Mouse (Mus musculus): ENCODE measurements around the gene Spata25. TPM values are rescaled to one million over a fixed set of nuclear protein-coding genes. Genes with fewer than 3 reads are reported as not detected.
"Not testable (repeated sequence)": the region's sequence is repeated elsewhere in the genome, so short reads cannot be mapped to it uniquely, and the experiment has no call there.

Spata25 gene
- total RNA-seq, 2 experiments from 2014 or later = 0.45 to 0.58 TPM

- no peak for DNase-seq (ENCODE audit: extremely low spot score in 1 of 2, low spot score in 2 of 2)
- intact Hi-C loops (cut with DNase I) = no loop called here
- H3K4me3 ChIP-seq = no peak overlapping the region
- no peak for TF ChIP-seq CTCF (IDR thresholded peaks at IDR 0.05)
- no peak overlapping the region; the same call in 1 of the 2 replicates for H3K27ac ChIP-seq
Measured at GRCm38 (mm10) chr2:164862179-164862861, 34.0 kb upstream of the Spata25 start.

- no peak for DNase-seq (ENCODE audit: extremely low spot score in 1 of 2, low spot score in 2 of 2)
- intact Hi-C loops (cut with DNase I) = no loop called here
- Histone ChIP-seq H3K4me3 (no peak overlapping the region), H3K27ac (no peak overlapping the region)
- no peak for TF ChIP-seq CTCF (IDR thresholded peaks at IDR 0.05)
Measured at GRCm38 (mm10) chr2:164861094-164861493, 32.8 kb upstream of the Spata25 start.

GRCm38 (mm10) chr2:164859640-164860432, 31.5 kb upstream of the Spata25 start:
- Histone ChIP-seq H3K27ac (no peak overlapping the region), H3K4me3 (no peak overlapping the region)
- no peak for TF ChIP-seq CTCF (IDR thresholded peaks at IDR 0.05)
- intact Hi-C loops (cut with DNase I) = no loop called here
- no peak for DNase-seq (ENCODE audit: extremely low spot score in 1 of 2, low spot score in 2 of 2)

- intact Hi-C loops (cut with DNase I) = no loop called here
- no peak overlapping the region for H3K27ac ChIP-seq
- no peak overlapping the region for H3K4me3 ChIP-seq
- DNase-seq (ENCODE audit: extremely low spot score in 1 of 2, low spot score in 2 of 2) = no peak
- no peak for TF ChIP-seq CTCF (IDR thresholded peaks at IDR 0.05)
Measured at GRCm38 (mm10) chr2:164859155-164859554, 30.8 kb upstream of the Spata25 start.

GRCm38 (mm10) chr2:164857842-164858553, 29.7 kb upstream of the Spata25 start:
- DNase-seq (ENCODE audit: extremely low spot score in 1 of 2, low spot score in 2 of 2) = no peak
- intact Hi-C loops (cut with DNase I) = no loop called here
- Histone ChIP-seq H3K27ac (peak overlapping the region; percentile 5; the same call in 1 of the 2 replicates), H3K4me3 (peak overlapping the region; percentile 60)
- no peak for TF ChIP-seq CTCF (IDR thresholded peaks at IDR 0.05)

- Histone ChIP-seq H3K27ac (peak within 1 kb of the TSS; percentile 53), H3K4me3 (peak within 1 kb of the TSS; percentile 60)
- no peak for DNase-seq (ENCODE audit: extremely low spot score in 1 of 2, low spot score in 2 of 2)
- TF ChIP-seq CTCF (IDR thresholded peaks at IDR 0.05) = no peak
- intact Hi-C loops (cut with DNase I) = no loop called here
Measured at GRCm38 (mm10) chr2:164857101-164857821, 28.9 kb upstream of the Spata25 start, which contains the start of gene Pltp. TSS of gene Pltp (minus strand) at chr2:164857711.

GRCm38 (mm10) chr2:164856309-164857100, 28.2 kb upstream of the Spata25 start:
- DNase-seq (ENCODE audit: extremely low spot score in 1 of 2, low spot score in 2 of 2) = peak in 1 of 2 experiments; percentile 22
- peak overlapping the region; percentile 53; the same call in 1 of the 2 replicates for H3K27ac ChIP-seq

GRCm38 (mm10) chr2:164855572-164855971, 27.2 kb upstream of the Spata25 start:
- DNase-seq (ENCODE audit: extremely low spot score in 1 of 2, low spot score in 2 of 2); H3K27ac ChIP-seq; H3K4me3 ChIP-seq; intact Hi-C loops (cut with DNase I): not testable (repeated sequence)

More at GRCm38 (mm10) chr2:164856309-164857100, 28.2 kb upstream of the Spata25 start:
- H3K4me3 ChIP-seq = peak overlapping the region; percentile 60
- intact Hi-C loops (cut with DNase I) = no loop called here
- TF ChIP-seq CTCF (IDR thresholded peaks at IDR 0.05) = no peak; the same call in 1 of the 2 replicates

GRCm38 (mm10) chr2:164850061-164850460, 21.7 kb upstream of the Spata25 start:
- intact Hi-C loops (cut with DNase I) = no loop called here
- TF ChIP-seq CTCF (IDR thresholded peaks at IDR 0.05) = no peak
- no peak for DNase-seq (ENCODE audit: extremely low spot score in 1 of 2, low spot score in 2 of 2)
- no peak overlapping the region for H3K4me3 ChIP-seq
- H3K27ac ChIP-seq = no peak overlapping the region

- intact Hi-C loops (cut with DNase I) = no loop called here
- DNase-seq (ENCODE audit: extremely low spot score in 1 of 2, low spot score in 2 of 2) = no peak
- peak; percentile 48 for TF ChIP-seq CTCF (IDR thresholded peaks at IDR 0.05)
Measured at GRCm38 (mm10) chr2:164845782-164846181, 17.4 kb upstream of the Spata25 start.

More at GRCm38 (mm10) chr2:164845782-164846181, 17.4 kb upstream of the Spata25 start:
- Histone ChIP-seq H3K27ac (no peak overlapping the region), H3K4me3 (no peak overlapping the region)

Data from left cerebral cortex, adult 2 months (tissue).